Mouse (Mus musculus) bone marrow, adult 2 months (tissue): Measurements from ENCODE around the gene Sort1. TPM values are rescaled to one million over a fixed set of nuclear protein-coding genes. Genes with fewer than 3 reads are reported as not detected.

Experiments
- H3K27ac ChIP-seq: fragments of 200-500 bp; 2 replicates; pipeline ENCODE4 v1.5.1; 2012; ENCODE audit warnings: low read depth, mild to moderate bottlenecking, control low read depth, inconsistent platforms, low read length; ENCODE audit not compliant: control insufficient read depth, poor library complexity, insufficient read depth
- H3K4me1 ChIP-seq: fragments of 200-500 bp; 2 replicates; pipeline ENCODE4 v1.6.1; 2011; ENCODE audit warnings: low read length; ENCODE audit not compliant: control insufficient read depth, insufficient read depth
- H3K4me3 ChIP-seq: fragments of 200-500 bp; replicated peaks from 2 replicates; pipeline ENCODE3; 2011; ENCODE audit warnings: mild to moderate bottlenecking, low read depth, low read length, control low read depth; ENCODE audit not compliant: control insufficient read depth
- CTCF ChIP-seq: fragments of 200-500 bp; IDR thresholded peaks from 2 replicates; pipeline ENCODE4 v1.5.1; 2011; ENCODE audit warnings: low read length, control low read depth; ENCODE audit not compliant: control insufficient read depth, insufficient read depth
- POLR2A ChIP-seq: fragments of 200-500 bp; IDR thresholded peaks from 2 replicates; pipeline ENCODE4 v1.6.1; 2011; ENCODE audit warnings: low read depth, mild to moderate bottlenecking, control low read depth, low read length, borderline replicate concordance; ENCODE audit not compliant: control insufficient read depth
- WGBS: fragments of 180-500 bp; shearing (Covaris S2); methylation state at CpG from one replicate; pipeline ENCODE4 v1.1.7; 2018; 5-methylcytosine and 5-hydroxymethylcytosine counted together
- polyA plus RNA-seq: library from polyadenylated mRNA; stranded (reverse); fragments of >200 nt; gene quantifications from 2 replicates; pipeline ENCODE4 v1.2.4, GENCODE M21; 2011; ENCODE audit warnings: low replicate concordance; ENCODE audit not compliant: missing spikeins, insufficient read depth, insufficient read length

Sort1 gene
- polyA plus RNA-seq, 1 experiment: 15.6 TPM

DNA sequence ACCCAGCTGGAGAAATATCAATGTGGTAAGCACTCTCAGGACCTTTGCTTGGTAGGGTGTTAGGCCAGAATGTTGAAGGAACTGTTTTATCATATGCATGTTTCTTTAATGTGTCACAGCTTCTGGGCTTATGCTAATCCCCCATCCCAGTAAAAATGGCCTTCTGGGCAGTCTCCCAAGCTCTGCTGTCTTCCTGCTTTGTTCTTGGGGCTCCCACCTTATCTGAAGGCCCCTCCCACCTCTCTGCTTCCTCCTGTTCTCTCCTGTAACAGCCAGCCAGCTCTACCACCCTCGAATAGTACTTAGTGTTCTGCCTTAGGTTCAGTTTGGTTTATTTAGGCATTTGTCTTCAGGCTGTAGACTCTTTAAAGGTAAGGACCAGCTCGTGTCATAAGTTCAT is 10.5 kb downstream of the Sort1 start:
- Histone ChIP-seq H3K27ac (no peak overlapping the region), H3K4me1 (peaks cover 12% of the 10 kb centered on the region), H3K4me3 (no peak overlapping the region)
- TF ChIP-seq CTCF (no peak), POLR2A (no peak)
- 11% methylated on average over 2 of the region's 2 CpGs for WGBS

- no peak for TF ChIP-seq CTCF
- TF ChIP-seq POLR2A: no peak
- H3K27ac ChIP-seq: peak overlapping the region; percentile 38
- 15% methylated on average over 14 of the region's 14 CpGs for WGBS
- H3K4me1 ChIP-seq: peaks cover 14% of the 10 kb centered on the region
- H3K4me3 ChIP-seq: no peak overlapping the region
Observed at GRCm38 (mm10) chr3:108295379-108296219, 11.7 kb downstream of the Sort1 start.

GRCm38 (mm10) chr3:108296220-108297049 is 12.6 kb downstream of the Sort1 start:
- TF ChIP-seq POLR2A: no peak
- Histone ChIP-seq H3K27ac (peak overlapping the region; percentile 38), H3K4me3 (no peak overlapping the region), H3K4me1 (peaks cover 14% of the 10 kb centered on the region)
- WGBS: 11% methylated on average over 14 of the region's 14 CpGs

DNA sequence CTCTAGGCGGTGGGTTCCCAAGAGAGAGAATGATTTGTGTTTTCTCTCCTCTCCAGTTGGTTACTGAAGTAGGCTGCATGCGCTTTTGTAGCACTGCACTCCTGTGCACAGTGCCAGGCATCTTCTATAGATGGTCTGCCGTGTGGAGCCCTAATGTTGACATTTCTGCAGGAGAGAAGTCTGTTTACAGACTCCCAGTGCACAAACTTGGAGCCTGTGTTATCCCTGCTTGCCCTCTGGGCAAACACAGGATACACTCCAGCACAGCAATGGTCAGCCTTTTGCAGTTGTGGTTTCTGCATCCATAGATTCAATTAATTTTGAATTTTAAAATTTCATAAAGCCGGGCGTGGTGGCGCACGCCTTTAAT is 13.2 kb downstream of the Sort1 start:
- 69% methylated on average over 7 of the region's 7 CpGs for WGBS
- Histone ChIP-seq H3K4me3 (no peak overlapping the region), H3K27ac (peak overlapping the region; percentile 18), H3K4me1 (peaks cover 14% of the 10 kb centered on the region)
- TF ChIP-seq POLR2A (no peak), CTCF (no peak)

DNA sequence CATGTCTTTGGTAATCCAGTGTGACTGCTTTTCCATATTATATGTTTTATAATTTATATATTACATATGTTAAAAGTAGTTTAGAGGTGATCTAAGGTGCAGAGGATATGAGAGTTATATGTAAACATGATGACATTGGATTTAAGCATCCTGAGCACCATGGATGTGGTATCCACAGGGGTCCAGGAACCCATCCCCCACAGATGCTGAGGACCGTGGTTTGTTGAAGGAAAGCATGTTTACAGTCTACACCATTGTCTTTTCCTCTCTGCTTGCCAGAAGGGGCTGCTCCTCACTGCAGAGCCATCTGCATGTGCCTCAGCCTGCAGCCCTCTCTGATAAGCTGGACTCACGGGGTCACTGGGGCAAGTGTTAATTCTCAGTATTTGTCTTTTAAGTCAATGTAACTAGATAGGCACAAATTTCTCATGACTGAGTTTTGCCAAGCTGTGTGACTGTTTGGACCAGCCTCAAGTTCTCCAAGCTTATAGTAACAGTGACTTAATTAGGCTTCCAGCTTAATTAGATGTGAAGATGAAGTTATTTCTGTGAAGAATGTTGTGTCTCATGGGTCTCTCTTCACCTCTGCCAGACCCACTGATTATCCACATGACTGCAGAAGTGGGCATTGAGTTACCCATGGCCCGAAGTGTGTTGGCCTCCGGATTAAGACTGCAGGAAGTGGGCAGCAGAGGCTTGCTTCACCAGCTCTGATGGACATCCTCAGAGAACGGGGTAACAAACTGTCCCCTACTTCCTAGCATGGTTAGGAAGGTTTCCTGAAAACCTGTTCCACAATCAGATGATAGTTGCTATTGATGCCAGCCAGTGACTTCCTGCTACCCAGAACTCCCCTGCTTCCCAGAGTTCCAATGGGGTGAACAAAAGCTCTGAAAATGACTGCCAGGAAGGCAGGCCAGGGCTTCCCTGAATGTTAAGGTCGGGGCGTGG is 14.0 kb downstream of the Sort1 start:
- TF ChIP-seq CTCF: no peak
- TF ChIP-seq POLR2A: no peak
- 32% methylated on average over 7 of the region's 7 CpGs for WGBS
- H3K27ac ChIP-seq: peak overlapping the region; percentile 52
- H3K4me3 ChIP-seq: no peak overlapping the region
- H3K4me1 ChIP-seq: peaks cover 14% of the 10 kb centered on the region

DNA sequence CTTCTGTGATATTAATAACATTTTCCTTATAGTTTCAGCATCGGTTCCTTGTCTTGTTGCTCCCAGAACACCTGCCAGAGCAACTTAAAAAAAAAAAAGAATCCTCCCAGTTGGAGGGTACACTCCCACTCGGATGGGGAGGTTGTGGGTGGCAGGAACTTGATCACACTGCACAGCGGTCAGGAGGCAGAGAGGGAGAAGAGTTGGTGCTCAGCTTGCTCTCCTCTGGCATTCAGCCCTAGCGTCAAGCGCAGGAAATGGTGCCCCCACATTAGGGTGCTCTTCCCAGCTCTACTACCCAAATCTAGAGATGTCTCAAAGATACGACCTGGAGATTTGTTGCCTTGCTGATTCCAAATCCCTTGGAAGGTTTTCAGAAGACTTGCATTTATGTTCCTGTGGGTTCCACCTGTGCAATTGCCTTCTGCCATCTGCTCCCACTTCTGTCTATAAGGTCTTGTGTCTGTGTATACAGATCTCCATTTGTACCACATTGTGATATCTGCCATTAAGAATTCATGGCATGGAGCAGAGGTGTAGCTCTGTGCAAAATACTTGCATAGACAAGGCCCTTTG is 16.7 kb downstream of the Sort1 start:
- H3K4me3 ChIP-seq: no peak overlapping the region
- 46% methylated on average over 6 of the region's 6 CpGs for whole genome bisulfite sequencing
- no peak for TF ChIP-seq POLR2A
- TF ChIP-seq CTCF: no peak
- H3K27ac ChIP-seq: no peak overlapping the region
- peaks cover 12% of the 10 kb centered on the region for H3K4me1 ChIP-seq

DNA sequence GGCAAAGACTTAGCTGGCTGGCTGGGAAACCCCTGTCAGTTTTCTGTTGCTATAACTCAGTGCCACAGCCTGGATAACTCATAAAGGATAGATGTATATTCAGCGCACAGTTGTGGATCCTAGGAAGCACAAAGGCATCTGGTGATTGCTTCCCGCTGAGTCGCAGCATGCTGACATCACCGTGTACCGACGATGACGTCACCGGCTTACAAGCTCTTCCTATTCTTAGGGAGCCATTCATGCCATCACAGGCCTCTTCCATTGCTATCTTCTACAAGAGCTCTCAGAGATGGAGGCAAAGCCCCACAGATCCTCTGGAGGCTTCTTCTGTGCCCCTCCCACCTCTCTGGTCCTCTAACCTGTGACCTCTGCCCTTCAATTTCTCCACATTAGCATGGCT is 19.8 kb downstream of the Sort1 start:
- peaks cover 4% of the 10 kb centered on the region; the same call in 1 of the 2 replicates for H3K4me1 ChIP-seq
- no peak overlapping the region for H3K4me3 ChIP-seq
- no peak overlapping the region for H3K27ac ChIP-seq
- WGBS: 90% methylated on average over 8 of the region's 8 CpGs
- TF ChIP-seq POLR2A: no peak
- TF ChIP-seq CTCF: no peak

- H3K27ac ChIP-seq: no peak overlapping the region
- TF ChIP-seq POLR2A (no peak), CTCF (no peak)
- peaks cover 4% of the 10 kb centered on the region; the same call in 1 of the 2 replicates for H3K4me1 ChIP-seq
- 54% methylated on average over 4 of the region's 4 CpGs for whole genome bisulfite sequencing
- no peak overlapping the region for H3K4me3 ChIP-seq
Observed at GRCm38 (mm10) chr3:108304747-108305146, 20.9 kb downstream of the Sort1 start.
